Mouse (Mus musculus) stomach, embryonic 14.5 days (tissue): Measurements from ENCODE around the gene Ttc7. TPM values are rescaled to one million over a fixed set of nuclear protein-coding genes. Genes with fewer than 3 reads are reported as not detected.

ENCODE experiments used
- ATAC-seq: fragments of 200-750 bp; cut with Nextera tagmentation; 2 replicates; pipeline ENCODE4 v1.8.0; 2017; ENCODE audit warnings: low read depth, moderate TSS enrichment; ENCODE audit not compliant: insufficient number of reproducible peaks, insufficient read depth, low FRiP score
- H3K27ac ChIP-seq: fragments of 300-500 bp; sonication (generic); 2 replicates; pipeline ENCODE4 v1.5.1; 2014; ENCODE audit warnings: mild to moderate bottlenecking, low read length, moderate library complexity, mixed read lengths
- H3K27me3 ChIP-seq: fragments of 300-500 bp; sonication (generic); 2 replicates; pipeline ENCODE4 v1.6.1; 2014; ENCODE audit warnings: low read length, control low read depth, mixed read lengths; ENCODE audit not compliant: control insufficient read depth, insufficient read depth
- H3K36me3 ChIP-seq: fragments of 300-500 bp; sonication (generic); 2 replicates; pipeline ENCODE4 v1.6.1; 2014; ENCODE audit warnings: mild to moderate bottlenecking, control low read depth, low read length, moderate library complexity, mixed read lengths; ENCODE audit not compliant: control insufficient read depth, insufficient read depth
- H3K4me1 ChIP-seq: fragments of 300-500 bp; sonication (generic); 2 replicates; pipeline ENCODE4 v1.6.1; 2014; ENCODE audit warnings: low read length, control low read depth, mixed read lengths; ENCODE audit not compliant: control insufficient read depth, insufficient read depth
- H3K4me2 ChIP-seq: fragments of 300-500 bp; sonication (generic); replicated peaks from 2 replicates; pipeline ENCODE4 v1.6.1; 2014; ENCODE audit warnings: low read depth, low read length, control low read depth
- H3K4me3 ChIP-seq: fragments of 300-500 bp; sonication (generic); 2 replicates; pipeline ENCODE4 v1.5.1; 2014; ENCODE audit warnings: low read depth, low read length, control low read depth
- H3K9ac ChIP-seq: fragments of 300-500 bp; sonication (generic); replicated peaks from 2 replicates; pipeline ENCODE4 v1.6.1; 2014; ENCODE audit warnings: low read depth, mild to moderate bottlenecking, control low read depth, low read length, moderate library complexity, mixed read lengths
- H3K9me3 ChIP-seq: fragments of 300-500 bp; sonication (generic); 2 replicates; pipeline ENCODE4 v1.6.1; 2016; ENCODE audit warnings: low read depth, low read length, control low read depth; ENCODE audit not compliant: control insufficient read depth
- WGBS: fragments of 180-500 bp; shearing (Covaris S2); extraction: QIAGEN DNeasy Blood & Tissue Kit; methylation state at CpG from one replicate; pipeline ENCODE4 v1.1.7; 2014; 5-methylcytosine and 5-hydroxymethylcytosine counted together
- polyA plus RNA-seq: library from polyadenylated mRNA; unstranded; fragments of >200 nt; fragmentation: Nextera tagmentation; extraction: Ambion mirVana; gene quantifications from 2 replicates; pipeline ENCODE4 v1.2.1, GENCODE M21; 2014

Gene Ttc7
- polyA plus RNA-seq, 1 experiment from 2014 or later, result 5.9 TPM

DNA sequence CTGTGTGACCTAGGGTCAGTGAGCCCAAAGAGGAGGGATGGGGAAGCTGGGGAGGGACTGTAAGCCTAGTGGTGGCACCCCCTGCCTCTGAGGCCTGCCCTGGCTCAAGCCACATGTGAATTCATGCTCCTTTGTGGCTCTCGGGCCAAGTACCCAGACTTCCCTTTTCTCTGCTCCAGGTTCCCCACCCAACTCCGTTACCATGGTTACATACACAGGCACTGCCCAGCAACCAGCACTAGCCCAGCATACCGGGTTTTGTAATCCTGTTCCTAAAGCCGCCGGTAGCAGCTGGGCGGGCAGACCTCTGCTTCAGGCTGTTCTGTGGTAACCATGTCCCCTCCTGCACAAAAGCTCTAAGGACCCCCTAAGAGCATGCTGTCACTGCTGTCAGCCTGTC lies 44.3 kb downstream of the Ttc7 start:
- Histone ChIP-seq H3K4me1 (peaks cover 21% of the 10 kb centered on the region), H3K27ac (no peak overlapping the region), H3K36me3 (no peaks in the 10 kb centered on the region), H3K4me3 (no peak overlapping the region), H3K9ac (no peak overlapping the region), H3K4me2 (no peak overlapping the region), H3K27me3 (no peaks in the 10 kb centered on the region), H3K9me3 (peaks cover under 1% of the 10 kb centered on the region; the same call in 1 of the 2 replicates)
- 33% methylated on average over 6 of the region's 6 CpGs for WGBS
- no peak; the same call in 1 of the 2 replicates for ATAC-seq

DNA sequence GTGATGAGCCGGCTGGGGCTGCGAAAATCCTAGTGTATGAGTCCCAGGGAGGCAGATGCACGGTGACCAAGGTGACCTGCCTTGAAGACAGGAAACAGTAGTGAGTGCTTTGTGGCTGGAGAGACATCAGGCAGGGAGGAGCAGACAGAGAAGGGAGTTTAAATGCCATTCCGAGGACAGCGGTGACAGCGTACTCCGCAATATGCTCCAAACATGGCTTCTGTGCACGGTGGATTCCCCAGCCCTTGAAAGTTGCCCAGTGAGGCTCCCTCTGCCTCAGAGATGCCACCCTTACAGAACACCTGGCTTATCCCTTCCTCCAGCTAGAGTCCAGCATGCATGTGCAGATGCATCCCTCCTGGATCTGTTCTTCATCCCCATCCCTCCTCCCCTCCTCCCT lies 45.0 kb downstream of the Ttc7 start:
- Histone ChIP-seq H3K9me3 (no peaks in the 10 kb centered on the region), H3K27me3 (no peaks in the 10 kb centered on the region), H3K4me3 (no peak overlapping the region), H3K9ac (no peak overlapping the region), H3K4me2 (no peak overlapping the region), H3K4me1 (peaks cover 26% of the 10 kb centered on the region), H3K36me3 (no peaks in the 10 kb centered on the region), H3K27ac (no peak overlapping the region)
- no peak for ATAC-seq
- WGBS, result 77% methylated on average over 8 of the region's 8 CpGs

DNA sequence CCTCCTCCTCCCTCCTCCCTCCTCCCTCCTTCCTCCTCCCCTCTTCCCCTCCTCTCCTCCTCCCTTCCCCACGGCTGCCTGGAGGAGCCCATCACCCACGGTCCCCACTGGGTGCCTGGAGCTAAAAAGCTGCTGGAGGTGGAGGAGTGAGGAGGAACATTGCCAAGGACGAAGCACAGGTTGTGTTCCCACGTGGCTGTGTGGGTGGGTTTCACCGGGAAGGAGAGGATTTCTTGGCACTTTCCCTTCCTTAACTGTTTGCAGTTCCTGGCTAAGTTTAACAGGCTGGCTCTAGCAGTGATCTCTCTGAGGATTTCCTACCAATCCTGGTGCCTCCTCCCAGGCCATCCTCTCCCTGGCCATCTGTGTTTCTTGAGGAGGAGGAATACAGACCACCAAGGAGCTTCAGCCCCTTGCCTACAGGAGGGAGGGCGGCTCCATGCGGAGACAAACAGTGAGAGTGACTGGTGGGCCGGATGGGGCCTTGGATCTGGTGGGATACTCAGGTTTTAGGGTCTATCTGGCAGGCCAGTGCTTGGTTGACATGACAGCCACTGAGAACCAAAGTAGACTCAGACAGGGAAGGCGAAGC lies 45.6 kb downstream of the Ttc7 start:
- Histone ChIP-seq H3K9me3 (no peaks in the 10 kb centered on the region), H3K27me3 (no peaks in the 10 kb centered on the region), H3K9ac (0 out of 2 replicates have a peak overlapping the region, but pooled peaks have one; percentile 10), H3K27ac (0 out of 2 replicates have a peak overlapping the region, but pooled peaks have one; percentile 6), H3K4me1 (peaks cover 28% of the 10 kb centered on the region), H3K4me3 (no peak overlapping the region), H3K4me2 (no peak overlapping the region), H3K36me3 (no peaks in the 10 kb centered on the region)
- no peak for ATAC-seq
- 53% methylated on average over 8 of the region's 9 CpGs for WGBS

DNA sequence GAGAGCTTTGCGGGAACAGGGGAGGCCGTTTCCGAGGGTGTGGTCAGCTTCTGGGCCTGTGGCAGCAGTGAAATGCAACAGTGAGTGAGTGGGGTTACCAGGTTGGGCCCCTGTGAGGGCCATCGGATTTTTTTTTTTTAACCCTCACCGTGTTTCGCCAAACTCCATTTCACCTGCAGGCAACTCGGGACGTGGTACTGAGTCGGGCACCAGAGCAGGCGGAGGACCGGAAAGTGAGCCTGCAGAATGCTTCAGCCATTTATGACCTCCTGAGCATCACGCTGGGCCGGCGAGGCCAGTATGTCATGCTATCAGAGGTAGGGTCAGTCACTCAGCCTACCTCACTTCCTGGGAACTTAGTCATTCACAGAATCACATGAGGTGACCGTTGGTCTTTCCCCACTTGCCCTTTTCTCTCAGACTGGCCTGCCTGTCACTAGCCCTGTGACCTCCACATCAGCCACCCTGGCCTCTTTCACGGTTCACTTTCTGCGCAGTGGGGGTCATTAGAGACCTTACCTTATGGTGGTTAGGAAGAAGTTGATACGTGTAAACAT lies 46.5 kb downstream of the Ttc7 start:
- Histone ChIP-seq H3K27me3 (no peaks in the 10 kb centered on the region), H3K4me2 (no peak overlapping the region), H3K27ac (no peak overlapping the region), H3K9me3 (no peaks in the 10 kb centered on the region), H3K9ac (no peak overlapping the region), H3K36me3 (no peaks in the 10 kb centered on the region), H3K4me3 (no peak overlapping the region), H3K4me1 (peaks cover 28% of the 10 kb centered on the region)
- WGBS, result 84% methylated on average over 18 of the region's 18 CpGs
- ATAC-seq, result no peak

DNA sequence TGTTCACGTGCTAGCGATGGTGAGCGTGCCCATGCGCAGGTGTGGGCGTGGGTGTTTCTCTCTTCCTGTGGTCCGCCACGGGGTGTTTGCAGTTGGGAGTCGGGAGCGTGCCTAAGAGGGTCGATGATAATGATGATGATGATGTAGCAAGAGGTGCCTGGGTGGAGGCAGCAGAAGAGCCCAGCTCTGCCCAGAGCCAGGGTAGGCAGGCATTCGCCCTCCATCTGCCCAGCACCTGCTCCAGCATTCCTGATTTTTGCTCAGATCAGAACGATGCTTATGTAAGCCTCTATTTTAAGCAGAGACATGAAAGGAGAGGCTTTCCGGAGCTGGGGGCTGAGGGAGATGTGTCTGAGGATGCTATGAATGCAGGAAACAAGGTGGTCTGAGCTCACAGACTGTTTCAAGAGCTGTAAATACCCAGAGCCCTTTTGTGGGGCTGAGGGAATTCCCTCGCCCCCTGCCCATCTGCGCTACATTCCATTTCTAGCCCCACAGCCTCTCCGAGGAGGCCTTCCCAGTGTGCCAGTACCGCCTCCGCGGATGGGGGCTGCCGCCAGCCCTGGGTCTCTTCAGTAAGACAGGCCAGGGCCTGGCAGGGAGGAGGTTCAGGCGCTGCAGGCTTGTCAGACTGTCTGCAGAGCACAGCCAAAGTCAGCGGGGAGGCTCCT lies 47.7 kb downstream of the Ttc7 start:
- H3K36me3 ChIP-seq, result no peaks in the 10 kb centered on the region
- peak; percentile 15; the same call in 1 of the 2 replicates for ATAC-seq
- H3K4me2 ChIP-seq, result peak overlapping the region; percentile 18; the same call in 1 of the 2 replicates
- H3K9me3 ChIP-seq, result no peaks in the 10 kb centered on the region
- peaks cover 28% of the 10 kb centered on the region for H3K4me1 ChIP-seq
- H3K27me3 ChIP-seq, result no peaks in the 10 kb centered on the region
- H3K9ac ChIP-seq, result no peak overlapping the region
- no peak overlapping the region for H3K4me3 ChIP-seq
- 42% methylated on average over 22 of the region's 22 CpGs for WGBS
- peak overlapping the region; percentile 48; the same call in 1 of the 2 replicates for H3K27ac ChIP-seq

DNA sequence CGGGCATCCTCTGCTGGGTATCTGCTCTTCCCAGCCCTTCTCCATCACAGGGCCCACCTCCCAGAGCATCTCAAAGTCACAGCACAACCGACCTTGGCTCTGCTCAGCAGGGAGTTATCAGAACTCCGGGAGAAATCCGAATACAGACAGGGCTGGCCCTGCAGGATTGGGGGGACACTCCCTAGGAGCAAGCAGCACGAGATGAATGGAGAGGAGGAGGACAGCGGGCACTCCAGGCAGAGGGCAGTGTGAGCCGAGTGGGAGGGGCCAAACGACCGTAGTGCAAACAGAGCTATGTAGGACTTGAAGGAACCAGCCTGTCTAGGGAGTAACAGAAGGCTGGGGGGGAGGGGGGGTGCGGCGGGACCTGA lies 48.2 kb downstream of the Ttc7 start:
- WGBS, result under 1% methylated on average over 11 of the region's 11 CpGs
- Histone ChIP-seq H3K27ac (peak overlapping the region; percentile 48; the same call in 1 of the 2 replicates), H3K9ac (no peak overlapping the region), H3K4me3 (no peak overlapping the region), H3K36me3 (no peaks in the 10 kb centered on the region), H3K27me3 (no peaks in the 10 kb centered on the region), H3K4me2 (peak overlapping the region; percentile 18), H3K4me1 (peaks cover 28% of the 10 kb centered on the region), H3K9me3 (no peaks in the 10 kb centered on the region)
- peak; percentile 83 for ATAC-seq

DNA sequence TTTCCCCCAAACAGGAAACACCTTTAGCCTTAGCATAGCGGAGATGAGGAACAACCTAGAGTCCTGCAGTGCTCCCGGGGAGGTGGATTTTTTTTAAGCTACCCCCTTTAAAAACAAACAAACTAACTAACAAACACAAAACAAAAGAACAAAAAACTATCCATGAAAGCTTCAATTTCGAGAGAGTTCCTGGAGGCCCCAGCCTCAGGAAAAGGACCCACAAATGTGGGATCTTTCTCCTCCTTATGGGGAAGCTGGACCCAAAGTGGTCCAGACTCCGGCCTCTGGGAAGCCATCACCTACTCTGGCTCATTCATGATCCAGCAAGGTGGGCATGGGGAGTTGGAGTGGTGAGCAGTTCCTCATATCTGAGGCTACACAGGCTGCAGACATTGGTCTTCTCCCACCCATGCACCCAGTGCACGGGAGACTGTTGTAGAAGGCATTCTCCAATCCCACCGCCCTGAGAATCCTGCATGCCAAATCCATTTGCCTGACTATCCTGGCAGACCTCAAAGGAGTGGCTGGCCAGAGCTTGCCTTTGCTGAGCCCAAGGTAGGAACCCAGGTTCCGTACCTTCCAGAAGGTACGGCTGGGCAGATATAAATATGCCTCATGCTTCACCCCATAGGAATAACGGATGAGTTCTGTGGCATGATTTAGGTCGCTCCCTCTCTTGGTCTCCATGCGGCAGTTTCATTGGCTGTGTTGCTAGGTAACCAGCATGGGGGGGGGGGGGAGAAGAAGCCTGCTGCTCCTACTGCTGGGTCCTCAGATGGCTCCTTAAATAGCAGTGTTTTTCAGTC lies 48.9 kb downstream of the Ttc7 start:
- peak overlapping the region; percentile 18 for H3K4me2 ChIP-seq
- no peaks in the 10 kb centered on the region for H3K9me3 ChIP-seq
- H3K4me1 ChIP-seq, result peaks cover 26% of the 10 kb centered on the region
- H3K27ac ChIP-seq, result no peak overlapping the region; the same call in 1 of the 2 replicates
- no peaks in the 10 kb centered on the region for H3K36me3 ChIP-seq
- WGBS, result 41% methylated on average over 11 of the region's 11 CpGs
- no peak overlapping the region for H3K4me3 ChIP-seq
- no peak; the same call in 1 of the 2 replicates for ATAC-seq
- H3K9ac ChIP-seq, result no peak overlapping the region
- H3K27me3 ChIP-seq, result no peaks in the 10 kb centered on the region

DNA sequence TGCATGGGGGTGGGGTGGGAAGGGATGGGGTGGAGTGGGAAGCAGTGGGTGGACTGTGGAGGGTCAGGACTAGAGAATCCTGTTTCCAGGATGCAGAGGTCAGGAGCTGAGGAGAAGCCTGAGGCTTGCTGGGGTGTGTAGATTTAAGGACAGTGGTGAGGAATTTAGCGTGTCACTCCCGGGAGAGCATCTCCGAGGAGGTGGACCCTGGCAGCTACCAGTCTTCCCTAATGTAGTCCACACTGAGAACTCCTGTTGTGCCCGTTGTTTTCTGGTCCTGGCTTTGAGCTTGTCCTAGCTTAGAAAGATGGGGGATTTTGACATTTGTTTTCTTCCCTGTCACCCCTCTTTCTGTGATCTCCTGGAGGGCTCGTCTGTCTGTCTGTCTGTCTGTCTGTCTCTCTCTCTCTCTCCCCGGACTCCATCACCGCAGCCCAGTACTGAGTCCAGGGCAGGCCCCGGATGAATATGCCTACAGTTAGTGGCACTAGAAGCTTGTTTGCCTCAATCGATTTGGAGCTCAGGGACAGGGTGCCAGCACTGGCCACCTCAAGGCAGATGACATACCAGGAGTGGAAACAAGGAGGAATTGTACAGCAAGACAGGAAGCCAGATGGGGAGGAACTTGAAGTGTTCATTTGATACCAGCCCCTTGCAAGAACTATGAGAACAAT lies 49.6 kb downstream of the Ttc7 start:
- H3K36me3 ChIP-seq, result no peaks in the 10 kb centered on the region
- H3K4me3 ChIP-seq, result no peak overlapping the region
- H3K27ac ChIP-seq, result no peak overlapping the region
- H3K4me2 ChIP-seq, result no peak overlapping the region
- 0 out of 2 replicates have a peak, but pooled peaks have one; percentile 16 for ATAC-seq
- peaks cover 21% of the 10 kb centered on the region for H3K4me1 ChIP-seq
- no peak overlapping the region for H3K9ac ChIP-seq
- H3K9me3 ChIP-seq, result no peaks in the 10 kb centered on the region
- H3K27me3 ChIP-seq, result no peaks in the 10 kb centered on the region
- WGBS, result 64% methylated on average over 9 of the region's 9 CpGs
